Mouse (Mus musculus) CH12.LX (cell line): Measurements from ENCODE around the gene Olfr56. TPM values are rescaled to one million over a fixed set of nuclear protein-coding genes. Genes with fewer than 3 reads are reported as not detected.

Experiments
- DNase-seq: peaks from one replicate; pipeline ENCODE4 v3.0.0-alpha.2; 2013; ENCODE audit errors: extremely low read depth
- H3K27ac ChIP-seq: 2 replicates; pipeline ENCODE4 v1.5.1; 2012; ENCODE audit warnings: low read depth, mild to moderate bottlenecking, control low read depth, moderate library complexity; ENCODE audit not compliant: insufficient read depth
- H3K27me3 ChIP-seq: replicated peaks from 2 replicates; pipeline ENCODE3; 2012; ENCODE audit warnings: inconsistent platforms
- H3K36me3 ChIP-seq, 2 experiments: replicated peaks in 1 of 2; 2 replicates each; pipeline versions ENCODE3 to v1.6.1; 2012; ENCODE audit warnings: inconsistent platforms in 1 of 2, low read length in 1 of 2, mild to moderate bottlenecking in 1 of 2, mixed read lengths in 1 of 2, moderate library complexity in 1 of 2; ENCODE audit not compliant: control insufficient read depth in 1 of 2, insufficient read depth in 1 of 2
- H3K4me1 ChIP-seq, 2 experiments: 2 replicates each; pipeline ENCODE4 v1.6.1; 2012; ENCODE audit warnings: inconsistent platforms in 1 of 2, moderate library complexity in 1 of 2; ENCODE audit not compliant: insufficient read depth in 2 of 2, control insufficient read depth in 1 of 2
- H3K4me2 ChIP-seq: 2 replicates; pipeline ENCODE4 v1.6.1; 2012; ENCODE audit warnings: low read depth, mild to moderate bottlenecking, control low read depth; ENCODE audit not compliant: poor library complexity, insufficient read depth, severe bottlenecking
- H3K4me3 ChIP-seq, 3 experiments: fragments of 150-350 bp in 1 of 3; sonication (generic) in 1 of 3; replicated peaks in 1 of 3; 2 replicates each; pipeline versions ENCODE3 to v1.5.1; 2011 to 2012; ENCODE audit warnings: low read depth in 2 of 3, low read length in 2 of 3, mild to moderate bottlenecking in 2 of 3, moderate library complexity in 2 of 3, control low read depth in 1 of 3, improper control_type of control experiment in 1 of 3, inconsistent platforms in 1 of 3, mixed read lengths in 1 of 3; ENCODE audit not compliant: poor library complexity in 1 of 3
- H3K79me2 ChIP-seq: replicated peaks from 2 replicates; pipeline ENCODE4 v1.6.1; 2012; ENCODE audit warnings: mild to moderate bottlenecking, moderate library complexity; ENCODE audit not compliant: control insufficient read depth, poor library complexity, insufficient read depth, severe bottlenecking; ENCODE audit errors: extremely low read depth
- H3K9ac ChIP-seq: 2 replicates; pipeline ENCODE4 v1.6.1; 2012; ENCODE audit warnings: low read depth, mild to moderate bottlenecking, control low read depth, moderate library complexity; ENCODE audit not compliant: insufficient read depth
- H3K9me3 ChIP-seq: replicated peaks from 2 replicates; pipeline ENCODE3; 2012; ENCODE audit warnings: low read length, inconsistent platforms, mixed read lengths
- BHLHE40 ChIP-seq: IDR thresholded peaks from 2 replicates; pipeline ENCODE4 v1.6.1; 2011; ENCODE audit warnings: mild to moderate bottlenecking, low read depth, low read length, improper control_type of control experiment
- CHD1 ChIP-seq: IDR thresholded peaks from 2 replicates; pipeline ENCODE4 v1.6.1; 2012; ENCODE audit warnings: low read depth, low read length, improper control_type of control experiment, inconsistent platforms
- CHD2 ChIP-seq: IDR thresholded peaks from 2 replicates; pipeline ENCODE4 v1.6.1; 2011; ENCODE audit warnings: low read length, improper control_type of control experiment
- CTCF ChIP-seq, 2 experiments: IDR thresholded peaks in 1 of 2; conservative IDR thresholded peaks in 1 of 2; 2 replicates each; pipeline ENCODE4 v1.5.1; 2011 to 2012; ENCODE audit warnings: low read depth in 2 of 2, low read length in 2 of 2, improper control_type of control experiment in 1 of 2, inconsistent platforms in 1 of 2, mild to moderate bottlenecking in 1 of 2, moderate library complexity in 1 of 2
- ELF1 ChIP-seq: IDR thresholded peaks from 2 replicates; pipeline ENCODE4 v1.6.1; 2014; ENCODE audit warnings: low read depth, mild to moderate bottlenecking, inconsistent platforms, low read length, improper control_type of control experiment
- EP300 ChIP-seq: IDR thresholded peaks from 2 replicates; pipeline ENCODE4 v1.6.1; 2011; ENCODE audit warnings: low read length, improper control_type of control experiment
- GABPA ChIP-seq: IDR thresholded peaks from 2 replicates; pipeline ENCODE4 v1.6.1; 2012; ENCODE audit warnings: low read depth, low read length, improper control_type of control experiment, inconsistent platforms; ENCODE audit not compliant: insufficient replicate concordance
- HCFC1 ChIP-seq: IDR thresholded peaks from 2 replicates; pipeline ENCODE4 v1.6.1; 2012; ENCODE audit warnings: low read depth, mild to moderate bottlenecking, inconsistent platforms, low read length, improper control_type of control experiment
- JUN ChIP-seq: IDR thresholded peaks from 2 replicates; pipeline ENCODE4 v1.6.1; 2011; ENCODE audit warnings: low read depth, mild to moderate bottlenecking, low read length, improper control_type of control experiment, moderate library complexity; ENCODE audit not compliant: insufficient read depth
- JUND ChIP-seq: conservative IDR thresholded peaks from 2 replicates; pipeline ENCODE4 v1.6.1; 2011; ENCODE audit warnings: low read depth, low read length, improper control_type of control experiment
- KAT2A ChIP-seq: IDR thresholded peaks from 2 replicates; pipeline ENCODE4 v1.6.1; 2012; ENCODE audit warnings: low read length, improper control_type of control experiment, inconsistent platforms; ENCODE audit not compliant: insufficient replicate concordance
- MAX ChIP-seq: IDR thresholded peaks from 2 replicates; pipeline ENCODE4 v1.6.1; 2011; ENCODE audit warnings: low read length, improper control_type of control experiment
- MEF2A ChIP-seq: IDR thresholded peaks from 2 replicates; pipeline ENCODE4 v1.6.1; 2014; ENCODE audit warnings: low read depth, mild to moderate bottlenecking, inconsistent platforms, low read length, improper control_type of control experiment, borderline replicate concordance
- MXI1 ChIP-seq: IDR thresholded peaks from 2 replicates; pipeline ENCODE4 v1.6.1; 2011; ENCODE audit warnings: mild to moderate bottlenecking, low read depth, low read length, improper control_type of control experiment
- MYC ChIP-seq: IDR thresholded peaks from 2 replicates; pipeline ENCODE4 v1.6.1; 2011; ENCODE audit warnings: low read depth, mild to moderate bottlenecking, improper control_type of control experiment, low read length
- NELFE ChIP-seq: IDR thresholded peaks from 2 replicates; pipeline ENCODE4 v1.6.1; 2011; ENCODE audit warnings: low read depth, low read length, improper control_type of control experiment
- NRF1 ChIP-seq: IDR thresholded peaks from 2 replicates; pipeline ENCODE4 v1.6.1; 2014; ENCODE audit warnings: low read depth, mild to moderate bottlenecking, inconsistent platforms, low read length, improper control_type of control experiment, moderate library complexity
- POLR2A ChIP-seq: IDR thresholded peaks from 2 replicates; pipeline ENCODE4 v1.6.1; 2011; ENCODE audit warnings: low read depth, mild to moderate bottlenecking, improper control_type of control experiment, low read length
- POLR2AphosphoS2 ChIP-seq: IDR thresholded peaks from 2 replicates; pipeline ENCODE4 v1.6.1; 2011; ENCODE audit warnings: low read depth, low read length, improper control_type of control experiment
- RAD21 ChIP-seq: IDR thresholded peaks from 2 replicates; pipeline ENCODE4 v1.6.1; 2011; ENCODE audit warnings: low read depth, mild to moderate bottlenecking, low read length, improper control_type of control experiment, moderate library complexity
- SIN3A ChIP-seq: IDR thresholded peaks from 2 replicates; pipeline ENCODE4 v1.6.1; 2012; ENCODE audit warnings: low read length, improper control_type of control experiment, inconsistent platforms
- TBP ChIP-seq: conservative IDR thresholded peaks from 2 replicates; pipeline ENCODE4 v1.6.1; 2011; ENCODE audit warnings: low read depth, low read length, improper control_type of control experiment
- TCF12 ChIP-seq: IDR thresholded peaks from 2 replicates; pipeline ENCODE4 v1.6.1; 2014; ENCODE audit warnings: low read depth, mild to moderate bottlenecking, inconsistent platforms, low read length, improper control_type of control experiment
- UBTF ChIP-seq: IDR thresholded peaks from 2 replicates; pipeline ENCODE4 v1.6.1; 2012; ENCODE audit warnings: low read depth, mild to moderate bottlenecking, inconsistent platforms, low read length, improper control_type of control experiment, moderate library complexity
- USF1 ChIP-seq: IDR thresholded peaks from 2 replicates; pipeline ENCODE4 v1.6.1; 2014; ENCODE audit warnings: low read depth, mild to moderate bottlenecking, inconsistent platforms, low read length, improper control_type of control experiment
- ZC3H11A ChIP-seq: IDR thresholded peaks from 2 replicates; pipeline ENCODE4 v1.6.1; 2012; ENCODE audit warnings: low read depth, mild to moderate bottlenecking, inconsistent platforms, low read length, improper control_type of control experiment
- ZKSCAN1 ChIP-seq: IDR thresholded peaks from 2 replicates; pipeline ENCODE4 v1.6.1; 2012; ENCODE audit warnings: low read depth, inconsistent platforms, low read length, improper control_type of control experiment, borderline replicate concordance
- ZMIZ1 ChIP-seq: IDR thresholded peaks from 2 replicates; pipeline ENCODE4 v1.6.1; 2012; ENCODE audit warnings: low read depth, mild to moderate bottlenecking, inconsistent platforms, low read length, improper control_type of control experiment
- ZNF384 ChIP-seq: IDR thresholded peaks from 2 replicates; pipeline ENCODE4 v1.6.1; 2012; ENCODE audit warnings: low read depth, low read length, improper control_type of control experiment, inconsistent platforms
- dilution Hi-C: fragments of 300-500 bp; cut with MboI; formaldehyde crosslinking; loops from 2 replicates; pipeline ENCODE4 v1.14.3; 2020; ENCODE audit warnings: low sequenced_read_pairs; ENCODE audit not compliant: extremely low pct_unique_long_range_greater_than_20kb, extremely low pct_ligation_motif_present
- in situ Hi-C: fragments of 300-500 bp; cut with MboI; formaldehyde crosslinking; loops from 3 replicates; pipeline ENCODE4 v1.14.3; 2019; ENCODE audit warnings: low sequenced_read_pairs, low pct_ligation_motif_present, low pct_unique_long_range_greater_than_20kb, mixed read lengths
- polyA plus RNA-seq: library from polyadenylated mRNA; unstranded; fragments of >175 nt; gene quantifications from 2 replicates; pipeline ENCODE4 v1.2.1, GENCODE M21; 2012; ENCODE audit warnings: low read depth; ENCODE audit not compliant: insufficient read length
- total RNA-seq, 2 experiments: library from RNA; depleted of rRNA; stranded (reverse); fragments of 300-350 nt in 1 of 2; fragments of >200 nt in 1 of 2; gene quantifications; 2 replicates each; pipeline ENCODE4 v1.2.3; 2012 to 2014

The Olfr56 gene
- total and polyA plus RNA-seq, 3 experiments, result not detected

DNA sequence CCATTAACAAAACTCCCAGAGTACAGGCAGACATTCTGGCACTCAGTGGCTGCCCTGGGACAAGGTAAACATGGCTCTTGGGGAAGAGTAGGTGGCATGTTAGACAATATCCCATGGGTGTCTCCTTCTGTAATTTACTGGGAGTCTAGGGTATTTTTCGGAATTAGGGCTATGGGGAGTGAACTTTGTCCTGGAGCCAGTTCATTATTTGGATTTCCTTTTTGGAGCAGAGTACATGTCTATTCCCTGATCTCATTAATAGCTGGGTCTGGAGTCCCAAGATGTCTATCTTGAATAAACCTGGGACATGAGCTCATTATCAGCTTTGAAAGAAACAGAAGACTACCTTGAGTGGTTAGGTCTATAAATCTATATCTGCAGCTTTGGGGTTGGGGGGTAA lies 175.4 kb downstream of the Olfr56 start, which contains the start of gene Olfr1394:
Gene Olfr1394 (plus strand): TSS at position 301 of the 400 bp plus-strand sequence.
- H3K36me3 ChIP-seq, result no peaks in the 10 kb centered on the region
- dilution Hi-C loops (no loop called here), in situ Hi-C loops (no loop called here)

DNA sequence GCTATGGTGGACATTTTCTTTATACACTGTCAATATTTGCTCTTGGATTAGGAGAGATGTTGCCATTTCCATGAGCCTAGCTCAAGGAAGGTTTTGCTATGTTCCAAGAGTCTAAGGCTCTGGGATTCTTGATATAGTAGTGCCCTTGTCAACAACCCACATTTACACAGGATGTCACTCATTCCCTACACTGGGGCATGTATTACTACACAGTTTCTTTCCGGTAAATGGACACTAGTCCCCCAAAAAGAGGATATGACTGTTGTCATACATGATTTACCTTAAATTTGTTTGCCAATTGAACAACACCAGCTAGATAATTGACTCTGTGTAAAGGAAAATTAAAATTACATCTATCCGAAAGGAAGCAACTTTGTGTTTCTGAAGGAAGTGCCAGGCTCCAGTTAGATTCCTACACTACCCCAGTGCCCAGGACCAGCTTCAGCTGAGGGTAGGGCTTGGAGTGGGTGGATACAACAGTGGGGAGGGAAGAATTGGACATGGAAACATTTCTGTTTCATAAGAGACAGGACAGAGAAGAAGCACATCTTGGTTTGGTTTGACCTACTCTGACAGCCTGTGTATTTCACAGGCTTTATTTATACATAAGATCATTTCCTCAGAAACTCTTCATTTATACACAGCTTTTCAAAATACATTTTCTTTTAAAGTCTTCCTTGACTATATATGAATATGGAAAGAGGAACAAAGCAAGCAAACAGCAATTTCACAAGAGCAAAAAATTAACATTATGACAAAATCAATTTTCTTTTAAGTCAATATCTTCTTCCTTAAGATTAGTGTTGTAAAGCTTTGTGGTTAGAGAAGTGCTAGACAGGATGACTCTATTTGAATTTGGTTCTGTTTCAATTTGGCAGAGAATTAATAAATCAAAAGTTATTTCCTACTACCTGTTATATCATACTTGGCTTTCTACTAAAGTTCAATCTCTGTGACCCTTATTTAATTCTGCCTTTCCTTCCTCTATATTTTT lies 178.4 kb downstream of the Olfr56 start:
- Histone ChIP-seq H3K4me2 (no peak overlapping the region), H3K4me1 (peaks cover 0 to 10% of the 10 kb centered on the region in 2 experiments; a peak in 2 of 4 replicates), H3K27ac (no peak overlapping the region), H3K27me3 (no peaks in the 10 kb centered on the region), H3K79me2 (no peaks in the 10 kb centered on the region), H3K36me3 (no peaks in the 10 kb centered on the region), H3K9ac (no peak overlapping the region), H3K4me3 (no peak overlapping the region), H3K9me3 (no peaks in the 10 kb centered on the region)
- TF ChIP-seq POLR2A (no peak), MXI1 (no peak), CTCF (conservative IDR thresholded peaks at IDR 0.05 in 1 of 2, IDR thresholded peaks at IDR 0.05 in 1 of 2; ENCODE audit: low read depth in 2 of 2, low read length in 2 of 2) (no peak), SIN3A (no peak), MYC (no peak), CHD2 (no peak), MAX (no peak), ZMIZ1 (no peak), CHD1 (no peak), MEF2A (no peak), HCFC1 (no peak), ELF1 (no peak), RAD21 (no peak), KAT2A (no peak), BHLHE40 (no peak), ZC3H11A (no peak), UBTF (no peak)
- in situ Hi-C loops (no loop called here), dilution Hi-C loops (no loop called here)
- DNase-seq, result no peak

More for the DNA sequence above, 175.4 kb downstream of the Olfr56 start, which contains the start of gene Olfr1394:
- Histone ChIP-seq H3K4me2 (no peak within 1 kb of the TSS), H3K9me3 (no peaks in the 10 kb centered on the region), H3K27ac (no peak within 1 kb of the TSS), H3K79me2 (no peaks in the 10 kb centered on the region), H3K4me3 (no peak within 1 kb of the TSS), H3K4me1 (peaks cover 0 to 10% of the 10 kb centered on the region in 2 experiments; a peak in 2 of 4 replicates), H3K27me3 (no peaks in the 10 kb centered on the region), H3K9ac (no peak within 1 kb of the TSS)
- TF ChIP-seq NRF1 (no peak), ZMIZ1 (no peak), CHD1 (no peak), TCF12 (no peak), TBP (no peak), POLR2AphosphoS2 (no peak), ZC3H11A (no peak), MXI1 (no peak), ZKSCAN1 (no peak), ELF1 (no peak), GABPA (no peak), CHD2 (no peak), ZNF384 (no peak), JUND (no peak), JUN (no peak), USF1 (no peak), BHLHE40 (no peak), EP300 (no peak), NELFE (no peak)
- no peak for DNase-seq
